Mouse (Mus musculus): ENCODE measurements around the gene AI464131.

Gene AI464131

GRCm38 (mm10) chr4:41504325-41504724 is 1.4 kb upstream of the AI464131 start:
- DNase-seq (ENCODE audit: low read depth) = peak; percentile 28

GRCm38 (mm10) chr4:41502171-41502940 is 520 bp downstream of the AI464131 start:
- peak; percentile 75 for DNase-seq (ENCODE audit: low read depth)

- no peak for DNase-seq (ENCODE audit: low read depth)
Measured at GRCm38 (mm10) chr4:41500787-41501186, 2.1 kb downstream of the AI464131 start.

- no peak for DNase-seq (ENCODE audit: low read depth)
Measured at GRCm38 (mm10) chr4:41499619-41500018, 3.3 kb downstream of the AI464131 start.

GRCm38 (mm10) chr4:41498921-41499391 is 3.9 kb downstream of the AI464131 start:
- no peak for DNase-seq (ENCODE audit: low read depth)

GRCm38 (mm10) chr4:41497995-41498845 is 4.7 kb downstream of the AI464131 start:
- DNase-seq (ENCODE audit: low read depth) = no peak

- no peak for DNase-seq (ENCODE audit: low read depth)
Measured at GRCm38 (mm10) chr4:41497579-41497978, 5.3 kb downstream of the AI464131 start.

GRCm38 (mm10) chr4:41497046-41497445 is 5.8 kb downstream of the AI464131 start:
- no peak for DNase-seq (ENCODE audit: low read depth)

- no peak for DNase-seq (ENCODE audit: low read depth)
Measured at GRCm38 (mm10) chr4:41495850-41496249, 7.0 kb downstream of the AI464131 start.

- DNase-seq (ENCODE audit: low read depth) = no peak
Measured at GRCm38 (mm10) chr4:41495076-41495475, 7.8 kb downstream of the AI464131 start.

GRCm38 (mm10) chr4:41494378-41494777 is 8.5 kb downstream of the AI464131 start:
- no peak for DNase-seq (ENCODE audit: low read depth)

- no peak for DNase-seq (ENCODE audit: low read depth)
Measured at GRCm38 (mm10) chr4:41493464-41494116, 9.3 kb downstream of the AI464131 start.

- no peak for DNase-seq (ENCODE audit: low read depth)
Measured at GRCm38 (mm10) chr4:41492951-41493350, 9.9 kb downstream of the AI464131 start.

- peak; percentile 84 for DNase-seq (ENCODE audit: low read depth)
Measured at GRCm38 (mm10) chr4:41481601-41482017, 21.3 kb downstream of the AI464131 start.

- DNase-seq (ENCODE audit: low read depth) = peak; percentile 11
Measured at GRCm38 (mm10) chr4:41480254-41480653, 22.6 kb downstream of the AI464131 start.

GRCm38 (mm10) chr4:41479456-41479804 is 23.4 kb downstream of the AI464131 start:
- no peak for DNase-seq (ENCODE audit: low read depth)

GRCm38 (mm10) chr4:41478751-41479455 is 24.0 kb downstream of the AI464131 start:
- no peak for DNase-seq (ENCODE audit: low read depth)

GRCm38 (mm10) chr4:41477648-41478160 is 25.2 kb downstream of the AI464131 start:
- no peak for DNase-seq (ENCODE audit: low read depth)

GRCm38 (mm10) chr4:41471384-41471689 is 31.5 kb downstream of the AI464131 start:
- no peak for DNase-seq (ENCODE audit: low read depth)

- DNase-seq (ENCODE audit: low read depth) = peak; percentile 12
Measured at GRCm38 (mm10) chr4:41470684-41471383, 32.0 kb downstream of the AI464131 start.

GRCm38 (mm10) chr4:41470051-41470683 is 32.7 kb downstream of the AI464131 start:
- no peak for DNase-seq (ENCODE audit: low read depth)
